Mouse (Mus musculus) gastrocnemius, postnatal 36 days (tissue): ENCODE measurements around the gene Kdm4b. TPM values are rescaled to one million over a fixed set of nuclear protein-coding genes. Genes with fewer than 3 reads are reported as not detected.

Experiments used
- DNase-seq, 2 experiments: peaks; one replicate each; pipeline ENCODE4 v3.0.0; 2022
- intact Hi-C: fragments of 180-260 bp; cut with DNase I; formaldehyde crosslinking; loops from one replicate; pipeline ENCODE4 v1.15.1; 2025
- total RNA-seq, 2 experiments: library from RNA; stranded (reverse); gene quantifications; 2 replicates each; pipeline ENCODE4 v1.2.3; 2021

Kdm4b gene
- total RNA-seq, 2 experiments from 2014 or later: 26.0 to 29.8 TPM

DNA sequence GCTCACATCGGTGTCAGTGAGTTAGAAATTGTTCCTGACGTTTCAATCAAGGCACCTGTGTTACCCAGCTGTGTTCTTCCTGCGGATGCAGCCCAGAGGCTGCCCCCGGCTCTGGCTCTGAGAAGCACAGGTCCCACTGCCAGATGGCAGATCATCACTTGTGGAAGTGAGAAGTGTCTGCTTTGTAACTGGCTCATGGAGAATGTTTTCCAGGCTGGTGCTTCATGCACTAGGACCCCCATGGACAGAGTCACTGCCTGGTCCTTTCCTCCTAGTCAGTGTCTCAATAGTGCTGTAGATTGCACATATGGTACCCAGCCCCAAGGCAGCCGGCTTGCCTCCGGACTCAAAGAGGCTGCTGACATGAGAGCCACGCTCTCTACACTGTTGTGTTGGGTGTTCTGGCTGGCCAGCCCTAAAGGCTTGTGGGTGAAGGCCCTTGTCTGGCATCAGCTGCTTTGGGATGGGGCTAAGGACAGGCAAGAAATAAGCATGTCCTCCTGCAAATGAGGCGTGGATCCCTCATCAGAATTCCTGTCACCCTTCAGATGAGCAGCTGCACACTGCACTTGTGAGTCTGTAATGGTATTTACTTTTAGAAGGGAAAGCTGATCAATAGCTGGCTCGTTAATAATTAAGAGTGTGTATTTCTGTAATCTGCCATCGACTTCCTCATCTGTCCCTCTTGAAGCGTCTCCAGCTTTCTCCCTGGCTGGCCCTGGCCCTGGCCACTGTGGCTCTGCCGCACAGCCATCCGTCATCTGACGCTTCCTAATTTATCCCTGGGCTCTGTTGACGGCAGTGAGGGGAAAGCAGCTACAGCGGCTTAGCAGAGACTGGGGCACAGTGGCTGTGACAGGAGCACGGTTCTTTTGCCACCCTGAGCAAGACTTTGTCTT, 47.5 kb downstream of the Kdm4b start:
- no peak for DNase-seq
- intact Hi-C loops: no loop called here

- DNase-seq: peak in 1 of 2 experiments; percentile 55
- intact Hi-C loops: no loop called here
Measured at GRCm38 (mm10) chr17:56374851-56375250, 49.0 kb downstream of the Kdm4b start.

- no peak for DNase-seq
- intact Hi-C loops: no loop called here
Measured at GRCm38 (mm10) chr17:56379281-56379834, 53.5 kb downstream of the Kdm4b start.

- intact Hi-C loops: no loop called here
Measured at GRCm38 (mm10) chr17:56380286-56380685, 54.4 kb downstream of the Kdm4b start.

GRCm38 (mm10) chr17:56381183-56381582, 55.3 kb downstream of the Kdm4b start:
- no peak for DNase-seq
- intact Hi-C loops: no loop called here

More at GRCm38 (mm10) chr17:56380286-56380685, 54.4 kb downstream of the Kdm4b start:
- DNase-seq: no peak

- intact Hi-C loops: no loop called here
Measured at GRCm38 (mm10) chr17:56382997-56383396, 57.1 kb downstream of the Kdm4b start.

DNA sequence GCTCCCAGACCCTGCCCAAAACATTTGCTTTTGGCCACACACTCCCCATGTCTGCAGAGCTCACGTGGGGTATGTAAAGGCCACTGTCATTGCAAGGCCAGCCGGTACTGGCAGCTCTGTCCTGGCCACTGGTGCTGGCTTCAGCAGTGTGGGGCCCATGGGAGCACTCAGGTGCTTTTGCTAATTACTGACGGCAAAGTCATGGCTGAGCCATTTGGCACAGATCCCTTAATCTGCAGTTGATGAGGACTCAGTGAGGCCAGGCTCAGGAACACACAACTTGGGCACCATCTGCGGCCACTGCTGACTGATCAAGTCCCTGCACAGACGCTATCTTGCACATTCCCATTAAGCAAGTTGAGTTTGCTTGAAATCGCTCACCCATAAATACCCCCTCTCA, 59.0 kb downstream of the Kdm4b start:
- intact Hi-C loops: no loop called here
- no peak for DNase-seq

More at GRCm38 (mm10) chr17:56382997-56383396, 57.1 kb downstream of the Kdm4b start:
- DNase-seq: no peak

GRCm38 (mm10) chr17:56387612-56388011, 61.8 kb downstream of the Kdm4b start:
- no peak for DNase-seq
- intact Hi-C loops: no loop called here

DNA sequence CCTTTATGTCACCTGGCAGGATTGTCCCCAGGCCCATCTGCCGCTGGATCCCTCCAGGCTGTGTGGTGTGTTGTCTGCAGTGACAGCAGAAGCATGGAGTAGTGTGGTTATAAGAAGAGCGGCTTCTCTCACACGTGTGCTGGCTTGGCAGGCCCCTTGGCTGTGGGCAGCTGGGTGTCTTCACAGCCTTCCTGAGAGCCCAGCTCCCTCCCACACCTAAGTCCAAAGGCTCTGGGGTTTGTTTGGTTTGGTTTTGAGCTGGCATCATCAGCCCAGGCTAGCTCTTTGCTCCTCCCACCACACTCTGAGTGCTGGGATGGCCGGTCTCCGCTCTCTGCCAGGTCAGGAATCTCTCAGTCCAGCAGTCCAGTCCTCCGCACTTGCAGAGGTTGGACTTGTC, 67.4 kb downstream of the Kdm4b start:
- intact Hi-C loops: no loop called here
- no peak for DNase-seq

GRCm38 (mm10) chr17:56393889-56394288, 68.0 kb downstream of the Kdm4b start:
- DNase-seq: no peak
- intact Hi-C loops: no loop called here

- no peak for DNase-seq
- intact Hi-C loops: no loop called here
Measured at GRCm38 (mm10) chr17:56396051-56396450, 70.2 kb downstream of the Kdm4b start.

GRCm38 (mm10) chr17:56400221-56400620, 74.4 kb downstream of the Kdm4b start:
- intact Hi-C loops: no loop called here

DNA sequence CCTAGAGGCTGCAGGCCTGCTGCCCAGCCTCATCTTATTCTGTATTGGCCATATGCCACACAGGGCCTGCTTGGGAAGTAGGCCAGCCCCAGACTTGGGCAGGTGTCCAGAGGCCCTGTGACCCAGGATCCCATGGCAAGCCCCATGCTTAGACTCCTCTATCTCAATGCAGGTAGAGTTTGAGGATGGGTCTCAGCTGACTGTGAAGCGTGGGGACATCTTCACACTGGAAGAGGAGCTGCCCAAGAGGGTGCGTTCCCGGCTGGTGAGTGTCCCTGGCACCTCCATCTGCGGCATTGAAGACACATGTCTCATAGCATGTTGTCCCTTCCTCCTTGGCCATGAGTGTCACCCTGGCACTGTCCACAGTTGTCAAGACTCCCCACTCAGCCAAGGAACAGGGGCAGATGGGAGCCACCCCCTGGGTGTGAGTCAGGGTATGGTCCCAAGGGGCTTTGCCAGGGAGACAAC, 75.2 kb downstream of the Kdm4b start:
- intact Hi-C loops: no loop called here
- peak in 1 of 2 experiments; percentile 54 for DNase-seq

More at GRCm38 (mm10) chr17:56400221-56400620, 74.4 kb downstream of the Kdm4b start:
- no peak for DNase-seq

DNA sequence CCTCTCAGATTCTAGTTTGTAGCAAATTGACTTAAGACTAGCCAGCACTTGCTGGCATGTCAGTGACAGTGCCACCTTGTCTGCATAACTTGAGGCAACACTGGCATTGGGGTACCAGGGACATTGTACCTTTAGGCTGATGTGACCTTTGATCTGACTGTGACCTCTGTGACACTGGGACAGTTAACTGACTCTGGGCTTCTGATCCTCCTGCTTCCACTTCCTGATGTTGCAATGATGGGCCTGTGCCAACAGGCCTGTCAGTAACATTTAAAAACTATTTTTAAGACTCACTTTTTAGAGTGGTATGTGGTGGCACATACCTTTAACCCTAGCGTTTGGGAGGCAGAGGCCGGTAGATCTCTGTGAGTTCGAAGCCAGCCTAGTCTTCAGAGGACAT, 79.5 kb downstream of the Kdm4b start:
- intact Hi-C loops: loop anchor here (5.0 kb wide), 1 partner anchor 48 kb away; no protein-coding TSS in a partner anchor
- DNase-seq: no peak

DNA sequence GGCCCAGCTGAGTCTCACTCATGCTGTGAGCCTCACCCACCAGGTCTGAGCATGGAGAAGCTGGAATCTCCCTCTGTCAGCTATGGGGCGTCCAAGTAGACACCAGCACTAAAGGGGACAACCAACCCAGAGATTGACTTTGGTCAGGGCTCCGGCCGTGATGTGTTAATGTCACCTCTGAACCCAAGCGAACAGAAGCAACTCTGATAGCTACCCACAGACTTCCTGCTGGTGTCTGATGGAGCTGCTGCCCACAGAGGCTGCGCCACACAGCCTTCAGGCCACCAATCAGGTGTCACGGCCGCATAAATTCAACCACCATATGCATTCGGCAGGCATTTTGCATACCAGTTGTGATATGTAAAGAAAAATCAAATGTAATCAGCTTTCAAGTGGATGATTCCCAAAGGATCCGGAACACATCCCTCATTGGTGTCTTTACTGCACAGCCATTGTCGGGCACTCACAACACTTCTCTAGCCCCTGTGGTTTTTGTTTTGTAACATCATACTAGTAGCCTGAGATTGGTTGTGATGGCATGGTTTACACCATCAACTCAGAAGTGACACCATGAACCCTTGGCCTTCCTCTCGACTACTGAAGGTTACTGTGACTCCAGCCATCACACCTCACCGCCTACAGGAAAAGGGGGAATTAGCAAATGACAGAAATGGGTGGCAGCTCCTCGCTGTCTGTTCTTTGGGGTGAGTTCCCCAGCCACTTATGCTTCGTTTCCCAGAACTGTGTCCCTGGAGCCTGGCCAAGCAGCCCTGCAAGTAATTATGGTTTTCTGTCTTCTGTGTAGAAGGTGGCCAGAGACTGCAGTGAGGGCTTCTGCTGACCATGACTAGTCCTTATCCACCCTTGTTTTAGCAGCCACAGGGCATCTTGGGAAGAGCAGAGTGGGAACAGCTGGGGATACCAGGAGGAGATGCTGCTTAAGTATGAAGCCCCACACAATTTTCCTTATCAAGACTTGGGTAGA, 80.3 kb downstream of the Kdm4b start:
- no peak for DNase-seq
- intact Hi-C loops: loop anchor here (5.0 kb wide), 1 partner anchor 49 kb away; no protein-coding TSS in a partner anchor

DNA sequence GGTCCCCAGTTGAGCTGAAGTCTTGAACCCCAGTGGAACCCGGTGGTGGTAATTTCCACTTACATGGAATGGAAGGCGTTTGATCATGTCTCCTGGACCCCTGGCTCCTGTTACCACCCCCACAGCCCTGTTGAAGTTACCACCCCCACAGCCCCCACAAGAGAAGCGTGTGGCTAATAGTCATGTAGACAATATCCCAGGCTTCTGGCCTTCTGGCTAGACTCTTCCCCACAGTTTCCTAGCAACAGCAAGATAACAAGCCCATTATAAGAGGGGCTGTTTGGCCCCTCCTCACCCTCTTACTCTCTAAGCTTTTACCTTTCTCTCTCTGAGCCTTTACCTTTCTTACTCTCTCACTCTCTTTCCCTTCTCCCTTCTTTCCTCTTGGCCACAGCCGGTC, 81.0 kb downstream of the Kdm4b start:
- DNase-seq: no peak
- intact Hi-C loops: loop anchor here (5.0 kb wide), 1 partner anchor 50 kb away; no protein-coding TSS in a partner anchor

- intact Hi-C loops: loop anchor here (5.0 kb wide), 1 partner anchor 50 kb away; no protein-coding TSS in a partner anchor
- DNase-seq: no peak
Measured at GRCm38 (mm10) chr17:56407379-56407778, 81.5 kb downstream of the Kdm4b start.

DNA sequence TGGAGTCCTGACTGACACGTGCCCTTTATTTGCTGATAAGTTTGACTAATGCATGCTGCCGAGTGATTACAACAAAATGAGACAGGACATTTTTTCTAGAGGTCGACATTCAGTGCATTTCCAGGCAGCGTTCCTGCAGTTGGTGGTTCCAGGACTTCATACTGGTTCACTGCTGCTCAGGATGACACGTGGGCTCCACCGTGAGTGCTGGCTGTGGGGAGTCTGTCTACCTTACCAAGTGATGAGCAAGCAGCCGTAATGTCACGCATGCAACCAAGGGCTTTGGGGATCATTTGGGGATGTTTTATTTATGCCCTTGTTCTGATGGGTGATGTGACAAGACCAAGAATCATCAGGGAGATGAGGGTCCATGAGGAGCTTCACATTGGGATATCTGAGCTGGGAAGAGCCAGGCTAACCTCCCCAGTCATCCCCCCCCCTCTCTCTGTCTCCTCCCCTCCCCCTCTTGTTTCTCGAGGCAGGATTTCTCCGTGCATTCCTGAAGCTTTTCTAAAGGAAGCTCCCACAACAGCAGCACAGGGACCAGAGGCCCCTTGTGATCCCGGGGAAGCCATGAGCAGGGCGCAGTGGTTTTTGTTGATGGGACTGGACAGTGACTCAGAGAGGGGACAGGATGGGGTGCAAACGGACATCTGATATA, 83.2 kb downstream of the Kdm4b start:
- DNase-seq: no peak
- intact Hi-C loops: loop anchor here (5.0 kb wide), 1 partner anchor 52 kb away; no protein-coding TSS in a partner anchor

DNA sequence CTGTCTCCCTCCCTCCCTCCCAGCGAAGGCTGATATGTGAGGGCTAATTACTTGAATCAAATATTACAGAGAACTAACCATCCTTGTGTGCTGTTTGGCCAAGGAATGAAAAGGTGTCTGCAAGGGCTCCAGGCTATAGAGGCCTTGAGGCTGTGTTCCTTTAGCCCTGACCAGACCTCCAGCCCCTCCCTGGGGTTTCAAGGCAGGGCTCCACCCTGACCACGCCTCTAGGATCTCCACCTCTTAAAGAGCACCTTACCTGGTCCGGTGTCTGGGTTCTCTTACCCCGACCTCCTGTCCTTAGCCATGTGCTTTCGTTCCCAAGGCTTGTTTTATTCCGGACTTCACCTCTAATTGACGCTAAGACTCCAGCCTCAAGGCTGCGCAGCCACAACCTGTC, 83.9 kb downstream of the Kdm4b start:
- intact Hi-C loops: loop anchor here (5.0 kb wide), 1 partner anchor 52 kb away; no protein-coding TSS in a partner anchor
- DNase-seq: no peak

DNA sequence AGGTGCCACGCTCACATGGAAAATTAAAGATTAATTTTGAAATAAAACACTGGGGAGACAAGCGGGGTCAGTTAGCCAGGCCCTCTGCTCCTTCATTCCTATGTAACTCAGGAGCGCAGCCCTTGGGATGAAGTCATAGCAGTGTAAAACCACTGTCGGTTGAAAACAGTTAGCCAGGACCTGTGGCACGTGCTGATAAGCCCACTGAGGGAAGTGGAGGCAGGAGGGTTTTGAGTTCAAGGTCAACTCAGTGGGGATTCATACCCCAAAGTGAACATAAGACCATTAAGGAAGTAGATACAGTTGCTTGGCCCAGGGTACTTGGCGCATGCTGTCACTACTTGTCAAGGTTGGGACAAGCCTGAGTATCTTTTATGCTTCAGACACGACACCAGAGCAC, 85.6 kb downstream of the Kdm4b start:
- intact Hi-C loops: no loop called here
- no peak for DNase-seq
